Mouse (Mus musculus): ENCODE measurements around the gene Mycl.
"Not testable (repeated sequence)": the region's sequence is repeated elsewhere in the genome, so short reads cannot be mapped to it uniquely, and the experiment has no call there.

The Mycl gene

DNA sequence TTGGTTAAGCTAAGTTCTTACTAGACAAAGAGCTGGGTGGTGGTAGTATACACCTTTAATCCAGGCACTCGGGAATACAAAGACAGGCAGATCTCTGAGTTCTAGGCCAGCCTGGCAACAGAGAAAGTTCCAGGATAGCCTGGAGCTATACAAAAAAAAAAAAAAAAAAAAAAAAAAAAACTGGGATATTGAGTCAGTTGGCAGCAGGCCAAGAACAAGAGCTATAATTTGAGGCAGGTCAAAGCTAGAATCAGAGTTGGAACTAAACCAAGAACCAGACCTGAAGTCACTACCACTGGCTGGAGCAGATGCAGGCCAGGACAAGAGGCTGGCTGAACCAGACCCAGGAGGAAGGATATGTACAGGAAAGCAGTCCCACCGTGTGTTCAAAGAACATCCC lies 14.8 kb upstream of the Mycl start:
- no peak for DNase-seq (ENCODE audit: extremely low read depth, insufficient read length, low spot score)

DNA sequence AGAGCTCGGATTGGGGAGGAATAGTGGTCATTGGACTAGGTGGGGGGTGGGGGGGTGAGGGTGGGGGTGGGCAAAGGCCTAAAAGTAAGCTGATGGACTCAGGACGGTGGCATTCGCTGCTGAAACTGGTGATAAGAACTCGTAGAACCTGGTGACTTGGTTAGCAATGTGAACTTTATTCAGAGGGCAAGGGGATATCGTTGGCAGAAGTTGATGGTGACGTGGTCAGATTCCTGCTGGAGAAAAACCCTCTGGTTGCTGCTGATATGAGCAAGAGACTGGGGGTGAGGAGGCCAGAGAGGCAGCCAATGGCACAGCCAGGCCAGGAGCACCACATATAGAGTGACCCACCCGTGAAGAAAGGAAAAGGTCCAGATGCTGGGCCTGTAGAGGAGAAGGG lies 14.2 kb upstream of the Mycl start:
- DNase-seq (ENCODE audit: extremely low read depth, insufficient read length, low spot score), result no peak

DNA sequence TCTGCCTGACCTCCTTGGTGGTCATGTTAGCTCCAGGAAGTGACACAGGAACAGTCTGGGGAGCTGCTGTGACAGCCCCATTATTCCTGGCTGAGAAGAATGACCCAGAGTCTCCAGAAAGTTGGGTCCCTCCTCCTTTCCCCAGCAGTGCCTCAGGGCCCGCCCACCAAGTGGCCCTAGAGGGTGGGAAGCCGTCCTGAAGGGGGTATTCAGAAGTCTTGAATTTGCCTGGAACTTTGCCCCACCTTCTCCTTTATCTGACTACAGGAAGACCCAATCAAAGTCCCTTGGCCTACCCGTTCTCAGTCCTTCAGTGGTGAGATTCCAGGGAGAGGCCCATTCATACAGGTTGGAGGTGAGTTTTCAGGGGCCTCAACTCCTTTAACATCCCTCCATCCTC lies 13.5 kb upstream of the Mycl start:
- DNase-seq (ENCODE audit: extremely low read depth, insufficient read length, low spot score), result no peak

DNA sequence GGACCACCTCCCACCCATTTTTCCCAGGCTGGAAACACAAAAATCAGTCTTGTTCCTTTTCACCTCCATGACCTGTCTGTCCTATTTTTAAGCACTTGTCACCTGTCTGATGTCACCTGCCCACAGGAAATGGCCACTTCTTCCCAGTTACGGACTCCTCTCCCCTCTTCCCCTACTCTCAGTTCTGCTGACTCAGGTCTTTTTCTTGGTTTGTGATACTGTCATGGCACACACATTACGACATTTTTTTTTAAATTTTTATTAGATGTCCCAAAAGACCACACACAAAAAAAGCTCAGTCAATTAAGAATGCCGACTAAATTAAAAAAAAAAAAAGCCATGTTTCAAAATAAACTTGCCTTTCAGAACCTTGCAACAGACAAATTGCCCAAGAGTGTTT lies 12.9 kb upstream of the Mycl start:
- DNase-seq (ENCODE audit: extremely low read depth, insufficient read length, low spot score), result no peak

DNA sequence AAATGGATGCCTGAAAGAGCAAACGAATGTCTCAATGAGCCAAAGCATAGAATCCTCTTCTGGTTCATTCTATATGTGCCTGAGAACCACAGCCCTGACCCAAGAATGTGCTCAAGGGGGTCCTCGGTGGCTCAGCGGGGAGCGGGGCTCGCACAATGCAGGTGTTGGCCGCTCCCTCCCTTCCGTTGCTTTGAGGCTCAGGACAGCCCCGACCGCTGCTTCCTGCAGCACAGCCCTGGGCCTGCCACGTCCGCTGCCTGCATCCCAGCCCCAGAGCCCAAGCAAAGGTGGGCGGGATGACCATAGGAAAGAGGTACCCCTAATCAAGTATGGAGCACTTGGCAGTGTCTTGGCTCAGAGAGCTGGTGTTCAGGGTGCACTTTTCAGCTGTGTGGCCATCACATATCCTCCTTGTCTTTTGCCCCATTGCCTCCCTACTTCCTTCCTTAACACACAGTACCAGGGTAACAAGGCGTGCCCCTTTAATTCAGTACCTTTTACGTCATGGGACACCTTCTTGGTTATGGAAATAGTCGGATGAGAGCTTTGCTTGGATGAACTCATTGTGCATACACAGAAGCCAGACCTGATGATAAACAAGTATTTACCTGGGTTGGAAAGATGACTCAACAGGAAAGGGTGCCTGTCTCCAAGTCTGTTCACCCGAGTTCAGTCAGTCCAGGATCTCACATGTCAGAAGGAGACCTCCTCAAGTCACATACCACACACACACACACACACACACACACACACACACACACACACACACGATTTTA lies 11.8 kb upstream of the Mycl start:
- DNase-seq (ENCODE audit: extremely low read depth, insufficient read length, low spot score), result no peak

DNA sequence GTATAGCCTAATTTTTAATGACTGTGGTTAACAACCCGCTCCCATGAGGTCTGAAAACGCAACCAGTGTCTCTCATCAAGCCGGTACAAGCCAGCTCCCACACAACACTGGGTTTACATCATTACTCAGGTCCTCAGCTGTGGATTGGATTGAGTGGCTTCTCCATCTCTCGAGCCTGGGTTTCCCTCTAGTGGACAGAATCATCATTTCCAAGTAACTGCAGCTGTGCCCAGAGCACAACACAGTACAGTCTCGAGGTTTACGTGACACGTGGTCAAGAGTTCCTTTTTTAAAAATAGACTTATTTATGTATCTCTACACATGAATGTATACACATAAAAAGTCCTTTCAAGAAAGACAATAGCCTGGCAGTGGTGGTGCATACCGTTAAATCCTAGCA lies 10.3 kb upstream of the Mycl start:
- no peak for DNase-seq (ENCODE audit: extremely low read depth, insufficient read length, low spot score)

DNA sequence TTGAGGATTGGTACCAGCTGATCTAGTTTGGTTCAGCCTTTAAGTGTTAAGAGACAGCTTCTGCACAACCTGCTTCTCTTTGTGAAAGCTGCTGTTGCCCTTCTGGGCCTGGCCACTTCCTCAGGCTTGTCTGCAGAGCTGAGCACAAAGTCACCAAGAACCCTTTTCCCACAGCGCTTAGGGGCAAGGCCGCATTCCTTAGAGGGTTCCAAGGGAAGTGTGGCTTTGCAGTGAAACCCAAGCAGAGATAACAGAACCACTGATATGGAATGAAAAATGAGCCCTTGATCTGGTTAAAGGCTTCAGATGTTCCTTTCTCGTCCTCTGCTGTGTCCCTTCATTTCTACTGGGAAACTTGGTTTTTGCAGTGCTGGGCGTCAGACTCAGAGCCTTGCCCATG lies 8.0 kb upstream of the Mycl start:
- no peak for DNase-seq (ENCODE audit: extremely low read depth, insufficient read length, low spot score)

DNA sequence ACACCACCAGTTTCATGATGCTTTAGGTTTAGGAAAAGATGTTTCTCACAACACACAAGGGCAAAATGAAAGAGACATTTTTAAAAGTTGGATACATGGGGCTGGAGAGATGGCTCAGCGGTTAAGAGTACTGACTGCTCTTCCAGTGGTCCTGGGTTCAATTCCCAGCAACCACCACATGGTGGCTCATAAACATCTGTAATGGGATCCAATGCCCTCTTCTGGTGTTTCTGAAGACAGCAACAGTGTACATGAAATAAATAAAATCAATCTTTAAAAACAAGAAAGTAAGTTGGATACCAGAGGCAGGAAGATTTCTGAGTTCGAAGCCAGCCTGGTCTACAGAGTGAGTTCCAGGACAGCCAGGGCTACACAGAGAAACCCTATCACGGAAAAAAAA lies 7.4 kb upstream of the Mycl start:
- not testable (repeated sequence) for DNase-seq (ENCODE audit: extremely low read depth, insufficient read length, low spot score)

DNA sequence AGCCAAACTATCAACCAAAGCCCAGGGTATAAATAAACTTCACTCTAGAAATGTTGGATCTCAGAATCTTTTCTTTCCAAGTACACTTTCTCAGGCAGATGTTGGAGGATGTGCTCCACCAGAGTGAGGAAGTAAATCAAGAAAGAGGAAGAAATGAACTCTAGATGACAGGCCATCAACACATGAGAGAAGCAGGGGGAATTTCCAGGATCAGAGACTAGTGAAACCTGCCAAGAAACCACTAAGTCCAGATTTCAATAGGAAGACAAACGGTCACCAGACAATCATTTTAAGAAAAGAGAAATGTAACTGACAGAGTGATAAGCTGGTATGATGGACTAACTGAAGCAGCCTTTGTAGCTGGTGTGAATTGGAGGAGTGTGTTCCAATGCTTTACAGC lies 4.3 kb upstream of the Mycl start:
- DNase-seq (ENCODE audit: extremely low read depth, insufficient read length, low spot score), result no peak

DNA sequence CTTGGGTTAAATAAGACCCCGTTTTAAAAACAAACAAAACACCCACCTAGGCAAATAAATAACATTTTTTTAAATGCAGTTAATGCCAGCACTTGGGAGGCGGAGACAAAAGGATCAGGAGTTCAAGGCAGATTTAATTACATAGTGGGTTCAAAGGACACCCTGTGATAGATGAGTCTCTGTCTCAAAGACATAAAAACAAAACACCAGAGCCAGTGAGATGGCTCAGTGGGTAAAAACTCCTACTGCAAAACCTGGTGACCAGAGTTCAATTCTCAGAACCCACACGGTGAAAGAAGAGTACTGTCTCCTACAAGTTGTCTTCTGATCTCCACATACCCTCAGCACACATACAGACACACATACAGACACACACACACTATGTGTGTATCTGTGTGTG lies 3.2 kb upstream of the Mycl start:
- DNase-seq (ENCODE audit: extremely low read depth, insufficient read length, low spot score), result no peak

DNA sequence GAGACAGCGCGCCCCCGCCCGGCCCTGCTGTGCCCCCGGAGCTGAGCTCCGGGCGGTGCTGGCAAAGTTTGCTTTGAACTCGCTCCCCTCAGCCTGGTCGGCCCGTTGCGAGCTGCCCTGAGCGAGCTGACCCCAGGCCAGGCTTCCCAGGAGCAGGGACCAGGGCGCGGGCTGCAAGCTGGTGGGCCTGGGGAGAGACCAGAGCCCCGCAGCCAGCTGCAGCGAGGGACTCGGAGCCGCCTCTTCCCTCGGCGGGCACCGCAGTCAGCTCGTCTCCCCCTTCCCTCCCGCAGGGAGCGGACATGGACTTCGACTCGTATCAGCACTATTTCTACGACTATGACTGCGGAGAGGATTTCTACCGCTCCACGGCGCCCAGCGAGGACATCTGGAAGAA lies 767 bp downstream of the Mycl start:
- no peak for DNase-seq (ENCODE audit: extremely low read depth, insufficient read length, low spot score)

DNA sequence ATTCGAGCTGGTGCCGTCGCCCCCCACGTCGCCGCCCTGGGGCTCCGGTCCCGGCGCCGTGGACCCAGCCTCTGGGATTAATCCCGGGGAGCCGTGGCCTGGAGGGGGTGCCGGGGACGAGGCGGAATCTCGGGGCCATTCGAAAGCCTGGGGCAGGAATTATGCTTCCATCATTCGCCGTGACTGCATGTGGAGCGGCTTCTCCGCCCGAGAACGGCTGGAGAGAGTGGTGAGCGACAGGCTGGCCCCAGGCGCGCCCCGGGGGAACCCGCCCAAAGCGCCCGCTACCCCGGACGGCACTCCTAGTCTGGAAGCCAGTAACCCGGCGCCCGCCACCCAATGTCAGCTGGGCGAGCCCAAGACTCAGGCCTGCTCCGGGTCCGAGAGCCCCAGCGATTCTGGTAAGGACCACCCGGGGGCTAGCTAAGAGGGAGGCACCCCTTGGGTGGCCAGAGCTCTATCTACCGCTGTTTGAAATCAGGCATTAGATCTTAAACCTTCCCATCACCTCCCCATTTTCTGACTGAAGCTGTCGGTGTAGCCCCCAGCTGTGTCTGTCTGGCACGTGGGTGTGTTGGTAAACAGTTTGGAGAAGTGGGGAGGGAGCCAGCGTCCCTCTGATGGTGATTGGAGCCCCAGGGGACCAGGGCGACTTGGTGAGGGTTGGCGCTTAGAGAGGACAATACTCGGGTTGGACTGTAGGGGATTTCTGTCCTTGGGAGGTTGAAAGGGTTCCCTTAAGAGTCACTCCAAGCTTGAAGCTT lies 1.3 kb downstream of the Mycl start:
- DNase-seq (ENCODE audit: extremely low read depth, insufficient read length, low spot score), result no peak

DNA sequence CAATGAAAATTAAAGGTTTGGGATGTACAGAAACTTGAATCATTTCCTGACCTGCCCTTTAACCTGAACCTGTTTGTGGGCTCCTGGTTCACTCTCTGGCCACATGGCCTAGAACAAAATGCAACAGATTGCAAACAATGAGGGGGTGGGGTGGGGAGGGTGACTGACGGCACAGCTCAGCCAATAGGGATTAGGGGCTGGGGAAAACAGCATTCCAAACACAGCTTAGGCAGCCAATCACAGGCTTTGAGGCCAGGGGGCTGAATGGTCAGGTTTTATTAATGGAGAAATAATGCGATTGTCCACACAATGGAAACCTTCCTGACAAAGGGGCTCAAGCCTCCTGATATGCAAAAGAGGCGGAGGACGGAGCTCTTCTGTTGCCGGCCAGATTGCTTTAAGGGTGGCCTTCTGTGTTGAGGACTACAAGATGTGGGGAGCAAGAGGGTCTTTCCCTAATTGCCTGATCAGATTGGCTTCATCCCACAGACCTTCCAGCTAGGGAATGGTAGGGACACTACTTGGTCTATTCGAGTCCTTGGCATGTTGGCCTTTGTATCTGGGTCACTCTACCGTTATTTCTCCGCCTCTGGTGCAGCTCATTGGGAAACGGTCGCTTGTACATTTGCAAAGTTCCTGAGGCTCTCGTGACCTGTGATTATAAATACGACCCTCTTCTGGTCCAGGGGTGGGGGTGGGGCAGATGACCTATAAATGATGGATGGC lies 3.2 kb downstream of the Mycl start:
- DNase-seq (ENCODE audit: extremely low read depth, insufficient read length, low spot score), result no peak

DNA sequence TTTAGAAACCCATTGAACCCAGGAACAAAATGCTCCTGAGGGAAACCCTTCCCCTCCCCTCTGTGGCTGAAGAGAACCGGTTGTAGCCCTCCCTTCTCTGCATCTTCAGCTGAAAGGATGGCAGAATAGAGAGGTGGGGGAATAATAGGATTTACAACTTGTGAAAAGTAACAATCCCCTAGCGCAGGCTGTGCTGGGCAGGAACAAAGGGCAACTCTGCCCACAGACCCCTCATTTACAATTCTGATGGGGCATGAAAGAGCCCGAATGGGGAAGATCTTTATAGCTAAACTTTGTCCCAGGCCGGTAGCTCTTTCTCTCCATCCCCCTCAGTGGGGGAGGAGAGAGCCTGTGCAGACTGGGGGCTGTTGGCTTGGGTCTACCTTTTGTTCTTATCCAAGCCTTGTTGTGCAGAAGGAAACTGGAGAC lies 3.8 kb downstream of the Mycl start:
- DNase-seq (ENCODE audit: extremely low read depth, insufficient read length, low spot score), result no peak

DNA sequence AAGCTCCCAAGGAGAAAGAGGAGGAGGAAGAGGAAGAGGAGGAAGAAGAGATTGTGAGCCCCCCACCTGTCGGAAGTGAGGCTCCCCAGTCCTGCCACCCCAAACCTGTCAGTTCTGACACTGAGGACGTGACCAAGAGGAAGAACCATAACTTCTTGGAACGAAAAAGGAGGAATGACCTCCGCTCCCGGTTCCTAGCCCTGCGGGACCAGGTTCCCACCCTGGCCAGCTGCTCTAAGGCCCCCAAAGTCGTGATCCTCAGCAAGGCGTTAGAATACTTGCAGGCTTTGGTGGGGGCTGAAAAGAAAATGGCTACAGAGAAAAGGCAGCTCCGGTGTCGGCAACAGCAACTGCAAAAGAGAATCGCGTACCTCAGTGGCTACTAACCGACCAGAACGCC lies 4.7 kb downstream of the Mycl start:
- no peak for DNase-seq (ENCODE audit: extremely low read depth, insufficient read length, low spot score)

DNA sequence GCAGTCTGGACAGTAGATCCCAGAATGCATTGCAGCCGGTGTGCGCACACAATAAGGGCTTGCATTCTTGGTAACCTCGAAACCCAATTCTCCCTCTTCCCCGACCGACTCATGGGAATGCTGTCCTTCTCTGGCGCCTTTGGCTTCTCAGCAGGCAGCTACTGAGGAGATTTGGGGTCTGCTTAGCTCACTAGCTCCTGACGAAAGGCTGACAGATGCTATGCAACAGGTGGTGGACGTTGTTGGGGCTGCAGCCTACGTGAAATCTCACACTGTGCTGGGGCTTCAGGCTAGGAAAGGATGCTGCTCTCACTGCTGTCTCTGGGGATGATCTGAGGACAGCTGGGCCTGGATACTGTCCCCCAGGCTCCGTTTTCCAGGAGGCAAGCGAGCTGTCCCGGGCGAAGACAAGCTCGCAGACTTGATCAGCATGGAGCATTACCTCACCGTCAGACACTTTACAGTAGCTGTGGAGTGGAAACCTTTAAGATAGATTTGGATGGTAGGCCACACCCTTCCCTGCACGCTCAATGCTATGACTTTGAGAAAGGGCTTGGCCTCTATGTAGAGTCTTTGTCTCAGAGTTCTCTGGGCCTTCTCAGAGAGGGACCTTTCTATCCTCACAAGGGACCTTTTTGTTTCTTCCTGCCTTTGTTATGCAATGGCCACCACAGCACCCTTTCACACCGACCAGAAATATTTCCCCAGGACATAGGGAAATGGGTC lies 5.3 kb downstream of the Mycl start:
- no peak for DNase-seq (ENCODE audit: extremely low read depth, insufficient read length, low spot score)

DNA sequence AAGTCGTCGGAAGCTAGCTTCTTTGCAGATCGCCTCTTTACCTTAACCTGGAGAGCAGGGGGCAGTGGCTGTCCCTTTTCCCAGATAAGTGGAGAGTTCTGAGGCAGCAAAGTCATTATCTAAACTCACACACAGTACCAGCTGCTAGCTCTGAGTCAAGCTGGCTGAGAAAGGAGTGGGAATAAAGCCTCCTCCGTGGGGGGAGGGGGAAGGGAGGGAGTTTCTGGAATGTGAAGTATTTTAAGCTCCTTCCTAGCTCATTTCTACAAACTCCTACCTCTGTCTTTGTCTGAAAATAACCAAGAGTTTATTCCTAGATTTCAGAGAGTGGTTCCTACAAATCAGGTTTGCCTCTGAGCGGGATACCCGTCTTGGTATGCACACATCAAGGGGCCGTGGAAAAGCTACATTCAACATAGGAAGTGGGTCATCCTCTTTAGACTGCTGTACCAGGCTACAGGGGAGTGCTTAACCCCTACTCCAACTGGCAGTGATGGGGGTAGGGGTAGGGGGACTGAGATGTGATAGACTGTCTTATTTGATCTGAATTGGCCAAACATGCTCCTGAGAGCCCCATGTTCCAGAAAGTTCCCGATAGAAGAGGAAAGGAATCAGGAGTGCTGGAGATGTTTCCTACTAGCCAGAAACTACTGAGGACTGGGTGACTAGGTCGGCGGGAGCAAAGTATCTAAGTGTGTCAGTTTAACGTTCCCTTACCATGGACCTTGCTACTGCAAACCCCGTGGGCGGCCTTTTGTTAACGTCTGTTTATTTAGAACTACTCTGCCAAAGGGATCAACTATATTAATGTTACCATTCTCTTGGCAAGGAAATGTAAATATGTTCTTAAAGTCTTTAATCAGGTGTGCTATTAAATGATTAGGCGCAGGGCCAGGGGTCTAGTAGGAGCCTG lies 9.9 kb downstream of the Mycl start:
- DNase-seq (ENCODE audit: extremely low read depth, insufficient read length, low spot score), result no peak

DNA sequence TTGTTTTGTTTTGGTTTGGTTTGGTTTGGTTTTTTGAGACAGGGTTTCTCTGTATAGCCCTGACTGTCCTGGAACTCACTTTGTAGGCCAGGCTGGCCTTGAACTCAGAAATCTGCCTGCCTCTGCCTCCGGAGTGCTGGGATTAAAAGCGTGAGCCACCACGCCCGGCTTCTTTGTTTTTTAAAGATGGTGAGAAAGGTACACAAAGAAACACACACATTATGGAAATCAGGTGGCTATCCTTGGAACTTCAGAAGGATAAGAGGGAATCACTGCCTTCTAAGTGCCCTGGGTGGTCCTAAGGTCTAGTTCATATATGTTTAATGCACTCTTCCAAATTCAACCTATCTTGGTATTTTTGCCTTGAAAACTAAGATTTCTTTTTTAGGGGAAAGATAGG lies 17.0 kb downstream of the Mycl start:
- DNase-seq (ENCODE audit: extremely low read depth, insufficient read length, low spot score), result not testable (repeated sequence)

DNA sequence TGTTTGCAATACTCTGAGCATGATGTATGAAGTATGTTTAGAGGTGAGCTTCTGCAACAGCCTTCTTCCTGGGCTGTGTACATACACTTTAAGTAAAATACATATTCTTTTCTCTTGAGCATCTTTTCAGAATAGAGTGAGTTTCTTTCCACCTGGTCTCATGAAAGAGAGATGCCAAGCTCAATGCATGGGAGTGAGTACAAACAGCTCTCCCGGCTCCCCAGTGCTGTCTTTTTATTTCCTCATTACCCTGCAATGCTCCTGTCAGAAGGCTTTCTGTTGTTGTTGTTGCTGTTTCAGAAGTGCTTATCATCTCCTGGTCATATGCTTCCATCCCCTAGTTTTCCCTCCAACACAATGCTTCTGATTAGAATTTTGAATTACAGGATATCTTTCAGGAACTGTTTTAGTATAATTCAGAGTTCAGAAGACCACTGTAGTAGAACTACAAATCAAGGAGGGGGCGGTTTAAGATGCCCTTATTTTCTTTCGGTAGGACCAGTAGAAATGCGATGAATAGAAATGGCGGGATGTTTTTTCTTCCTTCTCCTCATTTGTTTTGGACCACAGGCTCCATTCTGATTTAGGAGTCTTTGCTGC lies 18.0 kb downstream of the Mycl start:
- no peak for DNase-seq (ENCODE audit: extremely low read depth, insufficient read length, low spot score)
